Mouse (Mus musculus) ES-Bruce4 (cell line): ENCODE data around the gene Fbxo39. TPM values are rescaled to one million over a fixed set of nuclear protein-coding genes. Genes with fewer than 3 reads are reported as not detected.

Experiments used
- H3K27ac ChIP-seq: 2 replicates; pipeline ENCODE4 v1.5.1; 2012; ENCODE audit warnings: low read length, inconsistent platforms; ENCODE audit not compliant: insufficient read depth
- H3K27me3 ChIP-seq: 2 replicates; pipeline ENCODE4 v1.6.1; 2012; ENCODE audit warnings: mild to moderate bottlenecking, low read length, inconsistent platforms; ENCODE audit not compliant: control insufficient read depth, poor library complexity, insufficient read depth, severe bottlenecking
- H3K36me3 ChIP-seq: 2 replicates; pipeline ENCODE4 v1.6.1; 2012; ENCODE audit warnings: inconsistent platforms, mild to moderate bottlenecking, low read length, moderate library complexity; ENCODE audit not compliant: control insufficient read depth, poor library complexity, insufficient read depth, severe bottlenecking
- H3K4me1 ChIP-seq: one replicate; pipeline ENCODE4 v1.8.1; 2011; ENCODE audit warnings: low read length; ENCODE audit not compliant: control insufficient read depth, insufficient read depth
- H3K4me3 ChIP-seq: 2 replicates; pipeline ENCODE4 v1.5.1; 2011; ENCODE audit warnings: low read depth, mild to moderate bottlenecking, low read length
- H3K9ac ChIP-seq: 2 replicates; pipeline ENCODE4 v1.6.1; 2012; ENCODE audit warnings: low read depth, mild to moderate bottlenecking, inconsistent platforms; ENCODE audit not compliant: poor library complexity, severe bottlenecking
- H3K9me3 ChIP-seq: replicated peaks from 2 replicates; pipeline ENCODE4 v1.6.1; 2012; ENCODE audit warnings: mild to moderate bottlenecking, low read length, inconsistent platforms; ENCODE audit not compliant: control insufficient read depth, poor library complexity, insufficient read depth, severe bottlenecking
- CTCF ChIP-seq: IDR thresholded peaks from one replicate; pipeline ENCODE4 v1.8.1; 2011; ENCODE audit warnings: low read depth, low read length
- EP300 ChIP-seq: IDR thresholded peaks from 2 replicates; pipeline ENCODE4 v1.6.1; 2011; ENCODE audit warnings: low read depth, low read length; ENCODE audit not compliant: insufficient read depth
- POLR2A ChIP-seq: IDR thresholded peaks from one replicate; pipeline ENCODE4 v1.8.1; 2011; ENCODE audit warnings: low read length; ENCODE audit not compliant: insufficient read depth
- polyA plus RNA-seq: library from polyadenylated mRNA; stranded (reverse); fragments of >200 nt; gene quantifications from 2 replicates; pipeline ENCODE4 v1.2.4, GENCODE M21; 2011; ENCODE audit warnings: low read depth; ENCODE audit not compliant: missing spikeins, insufficient read depth, insufficient read length

The Fbxo39 gene
- polyA plus RNA-seq, 1 experiment: not detected

DNA sequence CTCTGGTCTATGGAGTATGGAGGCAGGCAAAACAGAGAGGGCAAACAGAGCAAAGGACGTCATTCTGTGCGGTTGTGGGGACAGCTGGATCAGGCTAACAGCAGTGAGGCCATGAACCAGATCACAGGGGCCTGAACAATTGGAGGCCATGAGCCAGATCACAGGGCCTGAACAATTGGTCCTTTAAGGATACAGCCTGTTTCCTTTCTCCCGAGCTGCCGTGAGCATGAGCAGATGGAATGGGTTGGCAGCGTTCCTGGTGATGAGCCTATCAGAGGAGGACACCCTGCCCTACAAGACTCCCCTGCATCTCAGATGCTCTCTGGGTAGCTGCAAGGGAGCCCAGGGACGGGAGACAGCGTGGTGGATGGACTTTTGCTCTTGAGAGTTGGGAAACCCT is 12.0 kb upstream of the Fbxo39 start:
- TF ChIP-seq CTCF (no peak), EP300 (no peak), POLR2A (no peak)
- no peak overlapping the region for H3K4me3 ChIP-seq
- H3K36me3 ChIP-seq: no peaks in the 10 kb centered on the region
- H3K9ac ChIP-seq: no peak overlapping the region
- 0 out of 2 replicates have a peak, but pooled peaks cover 2% of the 10 kb centered on the region for H3K9me3 ChIP-seq
- H3K27me3 ChIP-seq: no peaks in the 10 kb centered on the region
- no peak overlapping the region for H3K27ac ChIP-seq
- peaks cover 2% of the 10 kb centered on the region for H3K4me1 ChIP-seq

DNA sequence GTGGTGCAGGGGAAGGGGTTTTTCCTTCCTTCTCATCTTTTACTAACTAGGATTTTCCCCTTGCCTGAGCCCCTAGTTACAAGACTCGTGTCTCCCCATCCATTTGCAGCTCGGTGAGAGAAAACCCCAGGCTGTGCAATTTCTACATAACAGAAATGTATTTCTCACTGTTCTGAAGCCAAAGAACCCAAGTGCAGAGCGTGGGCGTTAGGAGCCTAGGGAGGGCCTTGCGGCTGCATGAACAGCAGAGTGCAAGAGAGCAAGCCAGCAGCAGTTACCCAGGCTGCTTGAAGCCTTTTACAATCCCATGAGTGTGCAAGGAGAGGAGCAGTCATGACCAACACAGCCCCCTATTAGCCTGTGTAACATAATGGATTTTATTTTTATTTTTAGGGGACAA is 6.8 kb upstream of the Fbxo39 start:
- TF ChIP-seq CTCF: no peak
- TF ChIP-seq POLR2A: no peak
- TF ChIP-seq EP300: no peak
- no peak overlapping the region for H3K27ac ChIP-seq
- H3K4me1 ChIP-seq: no peaks in the 10 kb centered on the region
- no peaks in the 10 kb centered on the region for H3K36me3 ChIP-seq
- H3K27me3 ChIP-seq: no peaks in the 10 kb centered on the region
- H3K4me3 ChIP-seq: no peak overlapping the region
- no peaks in the 10 kb centered on the region for H3K9me3 ChIP-seq
- no peak overlapping the region for H3K9ac ChIP-seq

DNA sequence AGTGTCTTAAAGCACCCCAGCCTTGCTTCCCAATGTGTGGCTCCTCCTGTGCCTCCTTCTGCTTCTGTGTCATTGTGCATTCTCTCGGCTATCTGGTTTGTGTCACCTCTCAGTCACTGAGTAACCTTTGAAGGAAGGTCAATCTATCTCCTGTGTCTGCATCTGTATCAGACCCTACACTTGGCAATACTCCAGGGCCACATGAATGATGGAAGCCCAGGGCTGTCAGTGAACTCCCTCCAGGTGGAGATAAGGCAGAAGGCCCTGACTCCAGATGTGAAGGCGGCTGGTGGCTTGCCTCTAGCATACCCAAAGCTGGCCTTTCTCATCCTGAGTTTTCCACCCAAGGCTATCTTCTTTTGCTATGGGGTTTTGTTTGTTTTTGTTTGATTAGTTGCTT is 5.3 kb upstream of the Fbxo39 start:
- no peak overlapping the region for H3K9ac ChIP-seq
- no peak overlapping the region for H3K4me3 ChIP-seq
- TF ChIP-seq CTCF (no peak), POLR2A (no peak), EP300 (no peak)
- no peaks in the 10 kb centered on the region for H3K9me3 ChIP-seq
- H3K36me3 ChIP-seq: no peaks in the 10 kb centered on the region
- no peaks in the 10 kb centered on the region for H3K4me1 ChIP-seq
- H3K27me3 ChIP-seq: no peaks in the 10 kb centered on the region
- no peak overlapping the region for H3K27ac ChIP-seq

DNA sequence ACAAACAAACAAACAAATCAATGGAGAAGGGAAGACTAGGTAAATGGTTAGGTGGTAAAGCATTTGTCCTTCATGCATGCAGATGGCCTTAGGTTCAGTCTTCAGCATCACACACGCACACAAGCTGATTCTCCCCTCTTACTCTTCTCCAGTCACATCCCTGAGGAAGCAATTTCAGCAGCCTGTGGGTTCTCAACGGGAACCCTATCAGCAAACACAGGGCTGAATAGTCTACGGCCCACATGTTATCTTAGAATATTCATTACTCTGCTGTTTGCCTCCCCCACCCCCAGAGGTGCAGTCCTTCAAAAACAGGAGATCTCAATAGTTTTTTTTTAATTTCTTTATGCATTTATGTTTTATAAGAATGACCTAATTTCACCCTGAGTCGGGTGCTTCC is 3.8 kb upstream of the Fbxo39 start:
- TF ChIP-seq EP300 (no peak), POLR2A (no peak), CTCF (no peak)
- H3K27ac ChIP-seq: no peak overlapping the region
- no peaks in the 10 kb centered on the region for H3K4me1 ChIP-seq
- H3K27me3 ChIP-seq: no peaks in the 10 kb centered on the region; the same call in 1 of the 2 replicates
- H3K36me3 ChIP-seq: no peaks in the 10 kb centered on the region
- H3K9ac ChIP-seq: no peak overlapping the region
- no peaks in the 10 kb centered on the region for H3K9me3 ChIP-seq
- H3K4me3 ChIP-seq: no peak overlapping the region

DNA sequence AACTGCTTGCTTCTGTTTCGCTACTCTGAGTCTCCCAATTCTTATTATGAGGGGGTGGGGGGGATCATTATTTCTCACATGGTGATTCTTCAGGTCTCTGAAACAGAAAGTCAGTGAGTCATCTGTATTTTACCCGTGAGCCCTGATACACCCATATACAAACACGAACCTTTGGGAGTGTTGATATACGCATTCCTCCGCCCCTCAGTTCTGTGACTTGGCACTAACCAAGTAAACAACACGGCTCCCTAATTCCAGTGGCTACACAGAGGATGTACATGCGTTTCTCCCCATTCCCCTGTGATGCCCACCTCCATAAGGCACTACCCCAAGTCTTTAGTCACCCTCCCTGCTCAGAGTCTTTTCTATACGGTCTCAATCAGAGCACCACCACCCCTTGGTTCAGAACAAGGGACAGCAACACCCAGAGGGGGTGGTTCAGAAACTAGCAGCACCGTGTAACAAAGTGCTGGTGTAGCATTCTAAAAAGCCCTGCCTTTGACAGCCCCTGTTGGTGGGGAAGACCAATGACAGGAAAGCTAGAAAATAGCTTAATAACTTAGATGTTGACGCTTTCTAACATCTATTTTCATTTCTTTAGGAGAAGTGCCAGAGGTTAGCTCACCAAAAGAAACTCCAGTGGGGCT is 2.8 kb upstream of the Fbxo39 start:
- TF ChIP-seq CTCF: no peak
- TF ChIP-seq EP300: no peak
- TF ChIP-seq POLR2A: no peak
- Histone ChIP-seq H3K27me3 (no peaks in the 10 kb centered on the region; the same call in 1 of the 2 replicates), H3K9ac (no peak overlapping the region), H3K4me1 (no peaks in the 10 kb centered on the region), H3K4me3 (no peak overlapping the region), H3K27ac (no peak overlapping the region), H3K36me3 (no peaks in the 10 kb centered on the region), H3K9me3 (no peaks in the 10 kb centered on the region)

DNA sequence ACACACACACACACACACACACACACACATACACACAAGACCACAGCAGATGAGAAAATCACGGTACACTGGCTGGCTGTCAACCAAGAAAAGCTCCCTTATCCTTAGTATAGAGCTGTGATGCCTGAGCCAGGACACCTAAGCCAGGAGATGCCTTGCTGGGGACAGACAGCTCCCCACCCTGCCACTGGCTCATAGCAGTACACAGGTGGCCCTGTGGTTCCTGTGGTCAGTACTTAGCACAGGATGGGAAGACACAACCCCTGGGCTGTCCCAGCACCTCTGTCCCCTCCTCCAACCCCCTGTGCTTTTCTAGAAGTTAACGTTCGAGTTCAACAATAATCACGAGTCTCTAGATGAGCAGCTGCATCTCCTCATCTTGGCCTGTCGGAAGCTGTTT is 3.8 kb downstream of the Fbxo39 start:
- Histone ChIP-seq H3K4me3 (no peak overlapping the region), H3K9ac (no peak overlapping the region), H3K9me3 (no peaks in the 10 kb centered on the region), H3K4me1 (no peaks in the 10 kb centered on the region), H3K27me3 (no peaks in the 10 kb centered on the region; the same call in 1 of the 2 replicates), H3K36me3 (no peaks in the 10 kb centered on the region), H3K27ac (no peak overlapping the region)
- TF ChIP-seq POLR2A (no peak), EP300 (no peak), CTCF (no peak)
